Mouse (Mus musculus) 416B (cell line): ENCODE measurements around the gene Bspry.

ENCODE experiments used
- DNase-seq: peaks from one replicate; pipeline ENCODE4 v3.0.0; 2011; ENCODE audit warnings: low read depth

The Bspry gene

GRCm38 (mm10) chr4:62479937-62480708 is at the start of gene Bspry:
TSS of gene Bspry (plus strand) at chr4:62480053.
- DNase-seq, result peak; percentile 77

- DNase-seq, result no peak
These were observed 49.2 kb upstream of the Bspry start for GRCm38 (mm10) chr4:62430678-62431077.

DNA sequence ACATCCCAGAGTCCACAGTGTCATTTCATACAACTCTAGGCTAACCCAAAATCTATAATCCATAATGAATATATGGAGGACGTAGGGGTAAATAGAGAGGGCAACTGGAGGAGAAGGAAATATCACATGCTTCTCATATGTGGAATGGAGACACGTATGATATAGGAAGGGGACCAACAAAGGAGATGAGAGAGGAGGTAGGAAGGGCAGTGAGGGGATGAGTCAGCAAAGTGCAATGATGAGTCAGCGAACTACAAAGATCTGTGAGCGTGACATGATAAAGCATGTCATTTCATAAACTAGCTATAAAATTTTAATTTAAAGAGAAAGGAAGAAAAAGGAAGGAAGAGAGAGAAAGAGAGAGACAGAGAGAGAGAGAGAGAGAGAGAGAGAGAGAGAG is 48.3 kb upstream of the Bspry start:
- DNase-seq, result peak; percentile 58

DNA sequence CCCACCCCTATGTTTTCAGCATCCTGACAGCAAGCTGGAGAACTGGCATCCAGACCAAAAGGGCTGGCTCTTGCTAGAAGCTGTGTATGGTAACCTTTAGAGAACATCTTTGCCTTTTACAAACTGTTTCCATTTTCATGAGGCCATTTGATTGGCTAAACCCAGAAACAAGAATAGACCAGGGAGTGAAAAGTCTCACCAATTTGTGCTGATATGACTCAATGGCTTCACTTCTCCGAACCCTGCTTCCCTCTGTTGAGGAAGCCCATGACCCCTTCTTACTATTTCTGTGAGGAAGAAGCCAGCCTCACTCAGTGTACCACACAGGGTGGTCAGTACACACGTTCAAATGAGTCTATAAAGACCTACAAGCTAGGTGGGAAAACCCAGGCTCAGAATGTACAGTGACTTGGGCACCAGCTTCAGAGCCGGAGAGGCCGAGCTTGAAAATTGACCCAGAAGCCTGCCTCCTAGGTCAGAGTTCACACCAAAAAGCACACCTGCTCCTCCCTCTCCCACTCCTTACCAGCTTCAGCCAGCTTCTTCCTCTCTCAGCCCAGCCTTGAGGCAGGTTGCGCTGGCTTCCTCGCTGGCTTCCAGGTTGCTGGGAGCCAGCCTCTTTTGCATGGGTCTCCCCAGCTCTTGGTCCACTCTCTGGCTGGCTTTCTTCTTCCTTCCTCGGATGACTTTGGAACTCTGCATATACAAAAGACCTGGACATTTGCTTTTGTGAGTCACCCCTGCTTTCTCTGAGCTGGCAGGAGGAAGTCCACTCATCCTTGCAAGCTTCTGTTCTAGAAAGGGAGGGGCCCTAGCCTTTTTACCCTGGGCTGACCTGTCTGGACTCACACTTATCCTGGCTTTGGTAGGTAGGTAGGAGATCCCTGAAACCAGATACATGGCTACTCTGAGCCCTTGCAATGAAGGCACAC is 45.6 kb upstream of the Bspry start:
- peak; percentile 77 for DNase-seq

DNA sequence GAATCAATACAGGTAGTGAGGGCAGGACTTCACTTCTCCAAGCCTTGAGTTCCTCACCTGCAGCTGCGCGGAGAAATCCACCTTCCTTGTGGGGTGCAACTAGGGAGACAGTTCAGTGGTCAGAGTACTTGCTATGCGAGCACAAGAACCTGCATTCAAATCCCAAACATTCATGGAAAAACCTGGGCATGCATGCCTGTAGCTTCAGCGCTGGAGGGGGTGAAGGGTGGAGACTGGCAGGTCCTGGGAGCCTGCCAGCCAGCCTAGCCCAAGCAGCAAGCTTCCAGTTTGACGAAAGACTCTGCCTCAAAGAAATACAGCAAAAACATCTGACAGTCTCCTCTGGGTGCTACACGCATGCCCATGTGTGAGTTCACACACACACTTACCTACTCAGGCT is 44.8 kb upstream of the Bspry start, which contains the start of gene Rnf183:
Rnf183 (minus strand) TSS at position 172 of the 400 bp plus-strand sequence.
- DNase-seq, result no peak

- no peak for DNase-seq
These were observed 42.5 kb upstream of the Bspry start for GRCm38 (mm10) chr4:62437256-62437778.

DNA sequence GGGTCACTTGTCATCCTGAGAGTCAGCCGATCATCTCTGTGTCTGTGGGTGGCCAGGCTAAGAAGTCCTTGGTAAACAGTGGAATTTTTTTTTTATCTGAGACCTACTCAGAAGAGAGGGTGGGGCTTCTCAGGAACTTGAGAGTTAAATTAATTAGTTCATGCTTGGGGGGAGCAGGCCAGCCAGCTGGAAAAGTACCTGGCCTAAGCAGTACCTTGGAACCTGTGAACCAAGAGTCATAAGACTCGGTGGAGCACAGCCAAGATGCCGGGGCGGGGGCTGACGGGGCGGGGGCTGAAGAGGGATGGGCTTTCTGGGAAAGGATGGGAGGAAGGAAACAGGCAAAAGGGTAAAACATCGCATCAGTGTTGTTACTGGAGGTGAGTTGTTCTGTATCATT is 42.0 kb upstream of the Bspry start:
- DNase-seq, result no peak

DNA sequence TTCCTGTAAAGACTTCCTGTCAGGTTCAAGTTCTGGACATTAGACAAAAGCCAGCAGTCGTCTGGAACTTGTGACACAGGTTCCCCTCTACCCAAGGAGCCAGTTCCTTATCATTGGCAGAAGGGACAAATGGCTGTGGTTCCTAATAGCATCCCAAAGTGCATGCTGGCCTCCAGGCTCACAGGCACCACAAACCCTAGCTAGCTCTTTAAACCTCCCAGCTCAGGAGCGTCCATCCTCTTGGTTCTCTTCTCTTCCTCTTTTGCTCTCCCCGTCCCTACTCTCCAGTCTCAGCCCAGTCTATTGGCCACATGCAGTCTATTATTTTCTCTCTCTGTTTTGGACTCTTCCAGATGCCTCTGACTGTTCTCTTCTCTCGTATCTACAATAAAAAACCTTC is 40.1 kb upstream of the Bspry start:
- DNase-seq, result no peak

- no peak for DNase-seq
These were observed 39.3 kb upstream of the Bspry start for GRCm38 (mm10) chr4:62440544-62440943.

GRCm38 (mm10) chr4:62440986-62441385 is 38.9 kb upstream of the Bspry start:
- no peak for DNase-seq

GRCm38 (mm10) chr4:62454995-62455394 is 24.9 kb upstream of the Bspry start:
- peak; percentile 66 for DNase-seq

- DNase-seq, result no peak
These were observed 20.8 kb upstream of the Bspry start for GRCm38 (mm10) chr4:62459081-62459480.

- DNase-seq, result no peak
These were observed 19.5 kb upstream of the Bspry start for GRCm38 (mm10) chr4:62460348-62460747.

DNA sequence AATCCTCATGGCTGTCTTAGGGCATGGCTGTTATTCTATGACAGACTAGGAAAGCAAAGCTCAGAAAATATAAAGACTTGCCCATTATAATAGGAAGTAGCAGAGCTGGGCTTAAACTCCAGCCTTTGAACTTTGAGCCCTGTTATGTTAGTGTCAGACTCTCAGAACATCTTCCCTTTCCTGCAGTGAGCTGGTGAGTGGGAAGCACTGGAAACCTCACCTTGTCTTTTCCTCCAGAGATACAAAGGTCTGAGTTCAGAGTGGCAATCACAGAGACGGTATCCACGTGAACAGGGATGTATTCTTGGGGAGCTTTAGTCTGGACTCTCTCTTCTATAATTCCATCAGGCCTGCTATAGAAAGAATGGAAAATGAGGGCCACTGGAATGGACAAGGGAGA is 16.7 kb upstream of the Bspry start:
- DNase-seq, result no peak

GRCm38 (mm10) chr4:62468158-62468557 is 11.7 kb upstream of the Bspry start:
- DNase-seq, result peak; percentile 28

GRCm38 (mm10) chr4:62470598-62471051 is 9.2 kb upstream of the Bspry start, which contains the start of gene Wdr31:
TSS of gene Wdr31 (minus strand) at chr4:62470896.
- DNase-seq, result no peak

GRCm38 (mm10) chr4:62472071-62472470 is 7.8 kb upstream of the Bspry start:
- DNase-seq, result no peak

GRCm38 (mm10) chr4:62475131-62475530 is 4.7 kb upstream of the Bspry start:
- no peak for DNase-seq

DNA sequence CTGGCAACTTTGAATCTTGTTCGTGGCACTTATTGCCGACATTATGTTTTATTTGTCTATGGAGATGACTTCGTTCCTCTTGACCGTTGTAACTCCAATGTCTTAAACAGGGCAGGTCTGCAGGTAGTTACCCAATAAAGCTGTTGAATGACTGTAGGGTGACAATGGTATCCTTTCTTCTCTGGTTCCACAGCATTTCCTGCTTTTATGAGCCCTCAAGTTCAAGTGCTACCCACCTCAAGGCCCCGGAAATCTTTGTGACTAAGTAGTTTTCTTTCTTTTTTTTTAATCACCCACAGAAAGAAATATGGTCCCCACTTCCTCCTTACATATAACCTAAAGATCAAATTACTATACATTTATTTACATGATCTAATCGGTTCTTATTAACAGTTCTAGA is 4.1 kb upstream of the Bspry start:
- DNase-seq, result peak; percentile 37

DNA sequence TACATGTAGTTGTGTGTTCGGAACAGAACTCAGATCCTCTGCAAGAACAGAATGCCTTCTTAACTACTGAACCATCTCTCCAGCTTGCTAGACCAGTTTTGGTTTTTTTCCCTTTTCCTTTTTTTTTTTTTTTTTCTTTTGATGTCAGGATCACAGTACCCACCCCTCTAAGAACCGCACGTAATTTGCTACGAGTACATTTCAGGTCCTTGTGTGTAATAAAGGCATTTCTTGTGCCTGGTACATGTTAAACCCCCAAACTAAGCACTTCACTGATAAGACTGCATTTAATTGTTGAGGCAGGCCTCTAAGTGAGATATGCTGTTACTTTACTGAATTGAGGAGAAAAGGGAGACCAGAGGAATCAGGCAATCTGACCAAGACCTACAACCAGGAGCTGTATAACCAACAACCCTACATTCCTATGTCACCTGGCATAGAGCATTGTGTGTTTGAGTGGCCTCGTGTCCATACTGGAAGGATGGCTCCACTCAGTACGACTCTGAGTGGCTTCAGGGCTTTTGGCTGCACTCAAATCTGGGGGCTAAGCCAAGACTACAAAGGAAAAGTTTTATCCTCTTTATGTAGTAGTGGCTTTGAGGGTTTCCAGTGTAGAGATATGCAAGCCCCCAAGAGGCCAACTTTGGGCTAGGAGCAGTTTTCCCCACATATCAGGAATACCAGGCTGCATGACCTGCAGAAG is 2.2 kb upstream of the Bspry start:
- DNase-seq, result no peak

- DNase-seq, result peak; percentile 84
These were observed 288 bp upstream of the Bspry start for GRCm38 (mm10) chr4:62479593-62479936.
